Mouse (Mus musculus) skeletal muscle tissue, adult 2 months (tissue): Measurements from ENCODE around the gene Prmt8.

Source experiments
- DNase-seq: peaks from one replicate; pipeline ENCODE4 v3.0.0-alpha.2; 2012; ENCODE audit warnings: low read depth, low spot score

Gene Prmt8

DNA sequence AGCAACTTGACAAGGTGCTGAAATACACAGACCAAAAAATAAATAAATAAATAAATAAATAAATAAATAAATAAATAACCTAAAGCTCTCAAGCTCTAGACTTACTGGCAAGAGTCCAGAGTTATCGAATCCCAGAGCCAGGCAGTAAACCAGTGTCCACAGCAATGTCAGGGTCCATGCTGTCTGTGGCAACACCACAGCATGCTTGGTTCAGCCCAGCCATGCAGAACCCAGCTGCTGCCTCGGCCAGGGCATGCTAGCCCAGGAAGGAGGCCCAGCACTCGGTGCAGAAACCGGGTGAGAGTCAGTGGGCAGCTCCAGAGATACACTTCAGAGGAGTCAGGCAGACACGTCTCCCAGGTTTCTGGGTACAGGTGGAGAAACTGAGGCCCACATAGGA lies 29.4 kb downstream of the Prmt8 start:
- DNase-seq: no peak

GRCm38 (mm10) chr6:127735130-127735981 lies 33.9 kb downstream of the Prmt8 start:
- no peak for DNase-seq

GRCm38 (mm10) chr6:127723126-127723525 lies 46.1 kb downstream of the Prmt8 start:
- DNase-seq: no peak

- no peak for DNase-seq
Measured at GRCm38 (mm10) chr6:127719875-127720274, 49.4 kb downstream of the Prmt8 start.

DNA sequence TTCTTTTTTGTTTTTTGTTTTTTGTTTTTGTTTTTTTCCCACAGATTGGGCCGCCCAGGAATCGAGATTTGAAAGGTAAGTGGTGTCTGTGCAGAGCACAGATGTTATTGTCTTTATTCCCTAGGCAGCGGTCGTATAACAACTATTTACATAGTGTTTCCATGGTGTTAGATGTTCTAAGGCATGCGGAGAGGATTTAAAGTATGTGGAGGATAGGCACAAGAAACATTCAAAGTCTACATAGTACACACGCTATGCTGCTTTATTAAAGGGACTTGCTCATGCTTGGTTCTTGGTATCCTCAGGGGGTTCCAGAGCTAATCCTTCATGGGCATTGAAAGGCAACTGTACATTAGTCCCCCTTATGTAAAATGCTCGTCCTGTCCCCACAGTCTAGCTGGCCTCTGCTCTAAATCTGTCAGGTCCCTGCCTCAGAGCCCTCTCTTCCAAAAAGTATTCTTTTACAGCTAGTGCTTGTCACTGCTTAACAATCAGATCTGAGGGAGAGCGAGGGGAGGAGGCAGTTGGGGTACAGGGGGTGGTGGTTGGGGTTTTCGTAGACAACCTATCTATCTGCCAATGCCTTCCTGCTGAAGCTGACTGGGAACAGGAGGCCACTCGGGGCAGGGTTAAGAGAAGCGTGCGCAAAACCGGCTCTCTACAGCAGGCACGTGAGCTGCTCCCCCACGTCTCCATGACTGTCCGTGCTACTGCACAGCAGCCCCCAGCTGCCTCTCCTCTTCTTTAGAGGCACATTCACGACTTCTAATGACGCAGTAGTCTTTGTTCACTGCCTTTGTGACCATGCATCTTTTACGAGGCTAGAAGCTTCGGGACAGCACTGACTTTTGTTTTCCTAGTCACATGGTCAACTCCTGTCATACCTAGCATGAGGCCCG lies 51.8 kb downstream of the Prmt8 start:
- no peak for DNase-seq

- no peak for DNase-seq
Measured at GRCm38 (mm10) chr6:127715428-127715827, 53.8 kb downstream of the Prmt8 start.

- DNase-seq: no peak
Measured at GRCm38 (mm10) chr6:127714906-127715305, 54.4 kb downstream of the Prmt8 start.

DNA sequence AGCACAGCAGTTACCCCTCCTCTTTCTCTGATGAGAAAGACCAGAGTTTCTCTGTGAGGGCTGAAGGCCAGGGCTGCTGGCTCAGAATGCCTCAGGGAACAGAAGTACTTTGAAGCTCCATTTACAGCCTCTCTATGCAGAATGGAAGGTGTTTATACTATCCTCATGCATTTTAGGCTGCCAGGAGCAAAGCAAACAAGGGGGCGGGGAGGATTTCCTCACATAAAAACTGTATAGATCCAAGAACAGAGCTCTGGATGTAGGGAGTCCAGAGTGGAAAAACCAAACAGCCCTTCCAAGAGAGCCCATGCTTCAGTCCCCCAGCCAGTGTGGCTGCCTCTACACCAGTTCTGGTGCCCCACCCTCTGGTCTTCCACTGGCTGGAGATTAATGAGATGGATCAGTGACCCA lies 61.0 kb downstream of the Prmt8 start:
- DNase-seq: no peak

GRCm38 (mm10) chr6:127701036-127701783 lies 68.1 kb downstream of the Prmt8 start:
- no peak for DNase-seq

GRCm38 (mm10) chr6:127693681-127694080 lies 75.6 kb downstream of the Prmt8 start:
- DNase-seq: no peak

DNA sequence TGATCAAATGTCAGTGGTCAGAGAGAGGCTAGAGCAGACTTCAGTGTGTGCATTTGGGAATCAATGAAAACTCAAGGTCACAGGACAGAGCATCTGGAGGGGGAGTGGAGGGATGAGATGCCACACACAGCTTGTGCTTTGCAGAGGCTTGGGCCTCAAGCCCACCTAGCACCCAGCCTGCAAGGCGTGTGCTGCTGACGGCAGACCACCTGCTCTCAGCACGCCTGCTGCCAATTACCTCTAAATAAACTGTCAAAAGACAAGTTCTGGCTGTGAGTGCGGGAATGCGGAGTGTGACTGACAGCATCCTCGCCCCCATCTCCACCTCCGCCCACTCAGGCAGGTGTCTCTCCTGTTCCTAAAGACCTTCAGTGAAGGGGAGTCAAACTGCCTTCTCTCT lies 77.0 kb downstream of the Prmt8 start:
- no peak for DNase-seq

DNA sequence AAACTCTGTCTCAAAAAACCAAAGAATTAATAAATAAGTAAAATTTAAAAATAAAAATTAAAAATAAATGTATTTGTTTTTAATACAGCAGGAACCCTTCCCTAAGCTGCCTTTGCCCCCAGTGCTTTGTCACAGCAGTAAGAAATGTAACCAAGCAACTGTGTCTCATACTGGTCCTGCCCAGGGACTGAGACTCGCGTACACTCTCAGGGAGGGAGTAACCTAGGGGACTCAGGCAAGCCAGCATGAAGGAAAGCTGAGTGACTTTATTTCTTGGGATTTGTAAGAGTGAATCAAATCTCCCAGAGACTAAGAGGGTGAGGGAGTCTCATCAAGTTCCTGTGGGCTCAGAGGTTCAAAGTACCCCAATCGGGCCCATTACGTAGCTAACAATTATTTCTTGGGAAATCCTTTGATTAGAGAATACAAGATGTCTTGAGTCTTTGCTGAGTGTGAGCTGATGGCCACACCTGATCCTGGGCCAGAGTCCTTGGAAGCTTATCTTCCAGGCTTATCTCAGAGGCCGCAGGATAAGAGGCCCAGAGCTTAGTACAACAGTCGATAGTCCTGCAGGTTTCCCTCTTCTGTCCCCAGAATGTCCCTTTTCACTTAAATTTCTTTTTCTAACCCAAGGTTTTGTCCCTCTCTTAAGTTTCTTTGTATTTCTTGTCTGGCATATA lies 82.0 kb downstream of the Prmt8 start:
- DNase-seq: no peak

- DNase-seq: peak; percentile 7
Measured at GRCm38 (mm10) chr6:127684981-127685380, 84.3 kb downstream of the Prmt8 start.

DNA sequence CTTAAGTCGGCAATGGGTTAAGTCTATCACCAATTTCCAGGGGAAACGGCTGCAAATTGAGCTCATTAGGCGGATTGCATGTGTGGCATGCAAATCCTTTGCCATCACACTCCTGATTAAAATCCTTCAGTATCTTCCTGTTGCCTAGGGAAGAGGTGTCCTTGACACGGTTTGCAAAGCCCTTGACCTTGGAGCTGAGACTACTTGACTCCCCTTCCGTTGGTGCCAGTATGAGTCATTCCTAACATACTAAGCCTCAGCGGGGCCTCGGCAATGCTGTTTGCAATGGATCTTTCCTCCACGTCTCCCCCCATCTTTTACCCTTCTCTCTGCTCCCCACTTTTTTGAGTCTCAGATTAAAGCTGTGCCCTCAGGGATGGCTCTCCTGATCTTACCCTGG lies 85.7 kb downstream of the Prmt8 start:
- DNase-seq: no peak

GRCm38 (mm10) chr6:127680784-127681183 lies 88.5 kb downstream of the Prmt8 start:
- DNase-seq: no peak

GRCm38 (mm10) chr6:127678998-127679397 lies 90.3 kb downstream of the Prmt8 start:
- DNase-seq: no peak

DNA sequence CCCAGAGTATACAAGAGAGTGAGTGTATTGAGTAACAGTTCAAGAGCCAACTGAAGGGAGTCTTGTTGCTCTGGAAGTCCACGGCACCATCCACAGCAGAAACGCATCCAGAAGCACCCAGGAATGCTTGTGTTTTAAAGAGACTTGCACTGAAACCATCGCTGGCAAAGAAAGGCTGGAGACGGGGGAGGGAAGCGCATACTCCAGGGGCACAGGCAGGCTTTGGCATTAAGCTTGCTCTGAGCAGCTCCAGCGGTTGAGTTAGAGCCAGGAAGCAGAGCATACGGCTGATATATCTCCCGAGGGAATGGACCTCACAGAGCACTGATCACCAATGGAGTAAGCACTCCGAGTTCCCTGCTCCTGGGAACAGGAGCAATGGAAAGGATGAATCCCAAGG lies 91.0 kb downstream of the Prmt8 start:
- DNase-seq: no peak

DNA sequence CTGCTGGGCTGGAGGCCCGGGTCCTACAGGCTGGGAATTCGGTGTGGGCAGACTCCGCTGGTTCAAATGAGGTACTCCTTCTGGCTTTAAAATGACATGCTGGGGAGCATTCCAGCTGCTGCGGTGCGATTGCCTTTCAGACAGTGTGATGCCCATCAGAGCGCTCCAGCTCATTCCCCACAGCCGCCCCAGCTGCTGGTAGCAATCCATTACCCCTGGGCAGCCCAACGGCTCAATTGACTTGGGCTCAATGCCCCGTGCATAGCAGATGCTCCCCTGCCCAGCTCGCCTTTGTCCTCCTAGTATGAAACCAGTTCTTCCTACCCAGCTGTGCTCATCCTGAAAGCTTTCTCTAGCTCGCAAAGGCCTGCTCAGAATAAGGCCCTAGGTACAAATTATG lies 92.4 kb downstream of the Prmt8 start:
- no peak for DNase-seq

GRCm38 (mm10) chr6:127672071-127672470 lies 97.2 kb downstream of the Prmt8 start:
- no peak for DNase-seq

DNA sequence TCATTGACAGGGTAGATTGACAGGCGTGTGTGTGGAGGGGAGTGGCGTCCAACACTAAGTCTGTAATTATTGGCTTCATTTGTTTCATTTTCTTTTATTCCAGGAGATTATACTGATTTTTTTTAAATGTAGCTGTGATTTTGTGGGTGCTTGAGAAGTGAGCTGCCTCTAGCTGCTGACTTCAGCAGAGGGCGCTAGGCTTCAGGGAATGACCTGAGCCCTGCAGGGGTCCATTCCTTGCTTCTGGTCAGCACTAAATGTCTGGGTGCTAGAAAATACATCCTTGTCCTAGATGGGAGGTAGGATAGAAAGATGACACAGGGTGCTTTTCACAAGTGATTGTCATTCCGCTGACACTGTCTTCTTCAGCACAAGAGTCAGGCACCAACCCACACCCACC lies 99.2 kb downstream of the Prmt8 start:
- DNase-seq: no peak

DNA sequence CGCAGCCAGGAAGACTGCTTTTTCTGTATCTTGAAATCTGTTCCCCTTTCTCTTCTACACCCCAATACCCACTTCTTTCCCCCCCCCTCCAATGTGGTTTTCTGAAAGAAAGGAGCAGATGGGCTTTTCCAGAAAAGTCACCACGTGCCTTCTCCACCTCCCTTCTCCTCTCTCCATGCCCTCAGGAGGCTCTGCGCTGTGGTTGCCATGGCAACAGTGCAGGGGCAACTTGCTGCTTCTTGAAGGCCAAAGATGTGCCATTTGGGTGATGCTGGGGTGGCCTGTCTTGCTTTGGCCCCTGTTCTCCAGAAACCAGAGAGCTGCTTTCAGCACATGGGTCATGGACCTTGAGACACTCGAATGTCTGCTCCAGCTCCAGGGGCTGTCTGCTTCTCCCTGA lies 100.0 kb downstream of the Prmt8 start:
- no peak for DNase-seq
